Mouse (Mus musculus) liver, embryonic 15.5 days (tissue): ENCODE measurements around the gene Chst15. TPM values are rescaled to one million over a fixed set of nuclear protein-coding genes. Genes with fewer than 3 reads are reported as not detected.

Source experiments
- ATAC-seq: fragments of 200-750 bp; cut with Nextera tagmentation; 2 replicates; pipeline ENCODE4 v1.8.0; 2017; ENCODE audit warnings: moderate number of reproducible peaks, mild to moderate bottlenecking, moderate library complexity; ENCODE audit not compliant: insufficient read depth
- H3K27ac ChIP-seq: fragments of 300-500 bp; sonication (generic); replicated peaks from 2 replicates; pipeline ENCODE4 v1.5.1; 2015; ENCODE audit warnings: mild to moderate bottlenecking, inconsistent platforms
- H3K27me3 ChIP-seq: fragments of 300-500 bp; sonication (generic); 2 replicates; pipeline ENCODE4 v1.6.1; 2015; ENCODE audit warnings: mild to moderate bottlenecking, inconsistent platforms
- H3K36me3 ChIP-seq: fragments of 300-500 bp; sonication (generic); replicated peaks from 2 replicates; pipeline ENCODE4 v1.6.1; 2015; ENCODE audit warnings: moderate library complexity, mild to moderate bottlenecking, inconsistent platforms
- H3K4me1 ChIP-seq: fragments of 300-500 bp; sonication (generic); replicated peaks from 2 replicates; pipeline ENCODE4 v1.6.1; 2015; ENCODE audit warnings: inconsistent platforms
- H3K4me2 ChIP-seq: fragments of 300-500 bp; sonication (generic); 2 replicates; pipeline ENCODE4 v1.6.1; 2015; ENCODE audit warnings: moderate library complexity, mild to moderate bottlenecking, inconsistent platforms
- H3K4me3 ChIP-seq: fragments of 300-500 bp; sonication (generic); replicated peaks from 2 replicates; pipeline ENCODE4 v1.5.1; 2015; ENCODE audit warnings: mild to moderate bottlenecking, inconsistent platforms
- H3K9ac ChIP-seq: fragments of 300-500 bp; sonication (generic); 2 replicates; pipeline ENCODE4 v1.6.1; 2015; ENCODE audit warnings: moderate library complexity, mild to moderate bottlenecking, inconsistent platforms
- H3K9me3 ChIP-seq: fragments of 300-500 bp; sonication (generic); replicated peaks from 2 replicates; pipeline ENCODE4 v1.6.1; 2016; ENCODE audit warnings: inconsistent platforms
- WGBS: fragments of 180-500 bp; shearing (Covaris S2); methylation state at CpG from one replicate; pipeline ENCODE4 v1.1.7; 2015; ENCODE audit warnings: mixed read lengths; ENCODE audit not compliant: insufficient replicate concordance; 5-methylcytosine and 5-hydroxymethylcytosine counted together
- polyA plus RNA-seq: library from polyadenylated mRNA; unstranded; fragments of >200 nt; fragmentation: Nextera tagmentation; extraction: Ambion mirVana; gene quantifications from 2 replicates; pipeline ENCODE4 v1.2.1, GENCODE M21; 2015

The Chst15 gene
- polyA plus RNA-seq, 1 experiment from 2014 or later: 4.5 TPM

- Histone ChIP-seq H3K36me3 (no peaks in the 10 kb centered on the region), H3K4me2 (no peak overlapping the region), H3K9me3 (no peaks in the 10 kb centered on the region), H3K4me3 (no peak overlapping the region), H3K27ac (no peak overlapping the region), H3K9ac (no peak overlapping the region), H3K27me3 (no peaks in the 10 kb centered on the region; the same call in 1 of the 2 replicates), H3K4me1 (no peaks in the 10 kb centered on the region)
- no peak for ATAC-seq
- 65% methylated on average over 1 of the region's 1 CpGs for WGBS
These were observed 120.4 kb downstream of the Chst15 start for GRCm38 (mm10) chr7:132196581-132196980.

- Histone ChIP-seq H3K36me3 (no peaks in the 10 kb centered on the region), H3K4me3 (no peak overlapping the region), H3K4me2 (no peak overlapping the region), H3K27ac (no peak overlapping the region), H3K4me1 (no peaks in the 10 kb centered on the region), H3K9ac (no peak overlapping the region), H3K9me3 (no peaks in the 10 kb centered on the region), H3K27me3 (no peaks in the 10 kb centered on the region)
- WGBS: 72% methylated on average over 2 of the region's 2 CpGs
- no peak for ATAC-seq
These were observed 123.4 kb downstream of the Chst15 start for GRCm38 (mm10) chr7:132193606-132194005.

- H3K9ac ChIP-seq: no peak overlapping the region
- no peaks in the 10 kb centered on the region for H3K36me3 ChIP-seq
- H3K9me3 ChIP-seq: no peaks in the 10 kb centered on the region
- ATAC-seq: no peak
- no peaks in the 10 kb centered on the region for H3K4me1 ChIP-seq
- H3K27me3 ChIP-seq: no peaks in the 10 kb centered on the region
- no peak overlapping the region for H3K27ac ChIP-seq
- 55% methylated on average over 3 of the region's 3 CpGs for WGBS
- no peak overlapping the region for H3K4me3 ChIP-seq
- no peak overlapping the region for H3K4me2 ChIP-seq
These were observed 129.6 kb downstream of the Chst15 start for GRCm38 (mm10) chr7:132187456-132187855.

Other genes with a start within 250 kb of the Chst15 start
- 0.12 and 0.20 TPM in 2 replicates for gene Cpxm2, start 162.5 kb downstream of the Chst15 start, polyA plus RNA-seq